Mouse (Mus musculus) liver, adult 2 months (tissue): ENCODE measurements at regions not wholly inside any gene's neighbourhood (a gene's known extent, or its start where the extent isn't known, plus 50 kb on each side); places are given as distances from the start of the nearest gene placed in this dataset.

Source experiments
- DNase-seq: peaks from one replicate; pipeline ENCODE4 v3.0.0-alpha.2; 2011; ENCODE audit warnings: low read depth, low spot score; ENCODE audit errors: extremely low read depth
- H3K27ac ChIP-seq: fragments of 200-500 bp; replicated peaks from 2 replicates; pipeline ENCODE4 v1.5.1; 2012; ENCODE audit warnings: low read depth, mild to moderate bottlenecking, control low read depth, inconsistent platforms, low read length; ENCODE audit not compliant: insufficient read depth
- H3K27me3 ChIP-seq: fragments of 200-500 bp; 2 replicates; pipeline ENCODE4 v1.6.1; 2012; ENCODE audit warnings: mild to moderate bottlenecking, moderate library complexity, low read length, inconsistent platforms; ENCODE audit not compliant: control insufficient read depth, insufficient read depth
- H3K36me3 ChIP-seq: fragments of 200-500 bp; 2 replicates; pipeline ENCODE4 v1.6.1; 2012; ENCODE audit warnings: low read length, inconsistent platforms; ENCODE audit not compliant: control insufficient read depth, insufficient read depth
- H3K4me1 ChIP-seq: fragments of 200-500 bp; 2 replicates; pipeline ENCODE4 v1.6.1; 2011; ENCODE audit warnings: low read length; ENCODE audit not compliant: control insufficient read depth, insufficient read depth
- H3K4me3 ChIP-seq: fragments of 200-500 bp; 2 replicates; pipeline ENCODE4 v1.5.1; 2011; ENCODE audit warnings: low read depth, mild to moderate bottlenecking, control low read depth, low read length, moderate library complexity; ENCODE audit not compliant: insufficient read depth
- H3K79me2 ChIP-seq: fragments of 200-500 bp; 2 replicates; pipeline ENCODE4 v1.6.1; 2012; ENCODE audit warnings: inconsistent platforms, mild to moderate bottlenecking, low read length, moderate library complexity; ENCODE audit not compliant: control insufficient read depth, insufficient read depth
- H3K9ac ChIP-seq: fragments of 200-500 bp; 2 replicates; pipeline ENCODE4 v1.6.1; 2012; ENCODE audit warnings: low read depth, mild to moderate bottlenecking, control low read depth, inconsistent platforms, low read length
- CTCF ChIP-seq: fragments of 200-500 bp; IDR thresholded peaks from 2 replicates; pipeline ENCODE4 v1.5.1; 2011; ENCODE audit warnings: low read depth, low read length, control low read depth
- POLR2A ChIP-seq: fragments of 200-500 bp; IDR thresholded peaks from 2 replicates; pipeline ENCODE4 v1.6.1; 2011; ENCODE audit warnings: low read length, control low read depth; ENCODE audit not compliant: insufficient read depth; ENCODE audit errors: extremely low read depth
- WGBS: fragments of 180-500 bp; shearing (Covaris S2); methylation state at CpG from one replicate; pipeline ENCODE4 v1.1.7; 2018; 5-methylcytosine and 5-hydroxymethylcytosine counted together

GRCm38 (mm10) chr15:10073580-10073979 is 103.5 kb upstream of the Prlr start:
- Histone ChIP-seq H3K4me3 (no peak overlapping the region), H3K9ac (no peak overlapping the region), H3K79me2 (no peaks in the 10 kb centered on the region), H3K4me1 (no peaks in the 10 kb centered on the region), H3K27ac (no peak overlapping the region), H3K36me3 (no peaks in the 10 kb centered on the region), H3K27me3 (no peaks in the 10 kb centered on the region)
- DNase-seq: no peak
- WGBS: 92% methylated on average over 2 of the region's 2 CpGs
- TF ChIP-seq CTCF: no peak
- TF ChIP-seq POLR2A: no peak

- Histone ChIP-seq H3K79me2 (no peaks in the 10 kb centered on the region), H3K9ac (no peak overlapping the region), H3K4me1 (no peaks in the 10 kb centered on the region), H3K27me3 (no peaks in the 10 kb centered on the region), H3K4me3 (no peak overlapping the region), H3K36me3 (no peaks in the 10 kb centered on the region), H3K27ac (no peak overlapping the region)
- WGBS: 75% methylated on average over 9 of the region's 9 CpGs
- TF ChIP-seq POLR2A: no peak
- TF ChIP-seq CTCF: no peak
- DNase-seq: no peak
These were observed 102.1 kb upstream of the Prlr start for GRCm38 (mm10) chr15:10074916-10075315.

- WGBS: 72% methylated on average over 10 of the region's 10 CpGs
- no peak overlapping the region for H3K27ac ChIP-seq
- no peak for DNase-seq
- no peak overlapping the region for H3K9ac ChIP-seq
- H3K4me3 ChIP-seq: no peak overlapping the region
- no peaks in the 10 kb centered on the region for H3K36me3 ChIP-seq
- no peaks in the 10 kb centered on the region for H3K79me2 ChIP-seq
- no peak for TF ChIP-seq POLR2A
- no peak for TF ChIP-seq CTCF
- no peaks in the 10 kb centered on the region for H3K4me1 ChIP-seq
- no peaks in the 10 kb centered on the region for H3K27me3 ChIP-seq
These were observed 101.5 kb upstream of the Prlr start for GRCm38 (mm10) chr15:10075391-10076060.

GRCm38 (mm10) chr15:10076061-10076400 is 101.0 kb upstream of the Prlr start:
- TF ChIP-seq CTCF (no peak), POLR2A (no peak)
- no peak overlapping the region for H3K4me3 ChIP-seq
- no peak overlapping the region for H3K27ac ChIP-seq
- WGBS: 100% methylated on average over 1 of the region's 1 CpGs
- no peaks in the 10 kb centered on the region for H3K79me2 ChIP-seq
- DNase-seq: no peak
- H3K36me3 ChIP-seq: no peaks in the 10 kb centered on the region
- H3K9ac ChIP-seq: no peak overlapping the region
- no peaks in the 10 kb centered on the region for H3K27me3 ChIP-seq
- H3K4me1 ChIP-seq: no peaks in the 10 kb centered on the region

GRCm38 (mm10) chr15:10078434-10078833 is 98.6 kb upstream of the Prlr start:
- Histone ChIP-seq H3K9ac (no peak overlapping the region), H3K79me2 (no peaks in the 10 kb centered on the region), H3K27ac (no peak overlapping the region), H3K36me3 (no peaks in the 10 kb centered on the region), H3K4me1 (no peaks in the 10 kb centered on the region), H3K4me3 (no peak overlapping the region), H3K27me3 (no peaks in the 10 kb centered on the region)
- no peak for DNase-seq
- WGBS: 90% methylated on average over 2 of the region's 2 CpGs
- TF ChIP-seq CTCF: no peak
- TF ChIP-seq POLR2A: no peak

GRCm38 (mm10) chr15:10079510-10079909 is 97.5 kb upstream of the Prlr start:
- Histone ChIP-seq H3K9ac (no peak overlapping the region), H3K79me2 (no peaks in the 10 kb centered on the region), H3K27me3 (no peaks in the 10 kb centered on the region), H3K36me3 (no peaks in the 10 kb centered on the region), H3K4me3 (no peak overlapping the region), H3K27ac (no peak overlapping the region), H3K4me1 (no peaks in the 10 kb centered on the region)
- TF ChIP-seq CTCF (no peak), POLR2A (no peak)
- DNase-seq: no peak
- 88% methylated on average over 4 of the region's 4 CpGs for WGBS
